7 mouse cellular contexts compared by ENCODE assay signal in the genomic region with DNA sequence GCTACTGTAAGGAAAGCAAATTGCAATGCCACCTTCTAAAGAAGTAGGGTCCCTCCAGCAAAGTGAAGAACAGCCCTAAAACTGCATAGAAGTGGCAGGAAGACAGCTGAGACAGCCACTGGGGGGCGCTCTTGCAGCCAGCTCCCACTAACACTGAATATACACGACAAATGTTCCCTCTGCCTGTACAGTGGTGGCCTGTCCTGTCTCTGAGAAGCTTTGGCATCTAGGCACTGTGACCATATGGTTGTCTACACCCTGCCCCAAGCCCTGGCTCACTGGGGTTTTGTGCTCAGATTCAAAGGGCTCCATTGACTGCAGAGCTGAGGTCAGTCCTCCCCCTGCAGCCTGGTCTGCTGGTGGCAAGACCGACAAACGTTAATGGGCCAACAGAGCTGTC. TPM values are rescaled to one million over a fixed set of nuclear protein-coding genes. Genes with fewer than 3 reads are reported as not detected.
DNase-seq lines count a peak whose midpoint lies in the region; ATAC-seq and TF ChIP-seq lines count a peak whose summit lies in the region.

No protein-coding gene starts in this region.

- H3K9ac ChIP-seq in heart, embryonic 14.5 days (ENCODE audit: low read length) = no peak overlapping the region; the same call in 1 of the 2 replicates

- peak; percentile 73 for TF ChIP-seq CTCF in C2C12 (IDR thresholded peaks at IDR 0.05; ENCODE audit: control insufficient read depth, insufficient read depth, insufficient read length)

- H3K4me1 ChIP-seq in heart, embryonic 14.5 days (ENCODE audit: control insufficient read depth in 2 of 2, insufficient read depth in 2 of 2, low read length in 2 of 2) = peaks cover 47 to 55% of the 10 kb centered on the region in 2 experiments

- no peaks in the 10 kb centered on the region for H3K9me3 ChIP-seq in heart, embryonic 14.5 days (ENCODE audit: control insufficient read depth, low read length)

- ATAC-seq in heart, embryonic 14.5 days (ENCODE audit: insufficient number of reproducible peaks, insufficient read depth, low FRiP score, low read depth) = no peak

- H3K79me3 ChIP-seq in C2C12 (ENCODE audit: low read depth) = no peaks in the 10 kb centered on the region

- H3K4me2 ChIP-seq in heart, embryonic 14.5 days (ENCODE audit: low read length) = no peak overlapping the region

- H3K36me3 ChIP-seq in C2C12 (ENCODE audit: control insufficient read depth, insufficient read depth) = no peaks in the 10 kb centered on the region
- H3K36me3 ChIP-seq in heart, embryonic 14.5 days (ENCODE audit: control insufficient read depth, insufficient read depth, low read length) = peaks cover 14% of the 10 kb centered on the region

- H3ac ChIP-seq in C2C12 (ENCODE audit: control insufficient read depth, insufficient read length, low read depth) = peak overlapping the region; percentile 22

- peak overlapping the region; percentile 40 to 99; a peak in 3 of 4 replicates for H3K27ac ChIP-seq in heart, embryonic 14.5 days (replicated peaks in 1 of 2; ENCODE audit: control insufficient read depth in 1 of 2, insufficient read depth in 1 of 2, low read depth in 2 of 2, low read length in 2 of 2)

- H3K79me2 ChIP-seq in C2C12 (ENCODE audit: control insufficient read depth, insufficient read depth) = no peaks in the 10 kb centered on the region

- WGBS in heart, embryonic 14.5 days = 15% methylated on average over 4 of the region's 4 CpGs

- DNase-seq in 416B (ENCODE audit: low read depth) = peak; percentile 57
- DNase-seq in cerebellum, adult 8-10 months = peak; percentile 69
- DNase-seq in layer of hippocampus, postnatal 14 days (ENCODE audit: low spot score in 2 of 2) = peak; percentile 36 to 60
- peak; percentile 59 for DNase-seq in lung, postnatal 36 days
- DNase-seq in spleen, postnatal 36 days (ENCODE audit: low spot score in 2 of 2) = peak; percentile 52 to 57

- no peak overlapping the region for H3K4me3 ChIP-seq in C2C12 (ENCODE audit: insufficient read depth, poor library complexity, severe bottlenecking)
- no peak overlapping the region for H3K4me3 ChIP-seq in heart, embryonic 14.5 days (ENCODE audit: control insufficient read depth in 1 of 2, insufficient read depth in 1 of 2, low read depth in 1 of 2, low read length in 2 of 2)

- no peaks in the 10 kb centered on the region for H3K27me3 ChIP-seq in C2C12 (ENCODE audit: control insufficient read depth, insufficient read depth, insufficient read length)
- H3K27me3 ChIP-seq in heart, embryonic 14.5 days (ENCODE audit: control insufficient read depth, insufficient read depth, low read length) = no peaks in the 10 kb centered on the region

TF ChIP-seq in C2C12, 6 proteins besides CTCF, POLR2A, EP300 and RAD21:
- TF ChIP-seq FOSL1 (IDR thresholded peaks at IDR 0.05; ENCODE audit: insufficient read depth, low read length, poor library complexity, severe bottlenecking) (no peak), USF1 (IDR thresholded peaks at IDR 0.05; ENCODE audit: low read depth) (no peak), CEBPB (IDR thresholded peaks at IDR 0.05; ENCODE audit: low read depth) (no peak)

RNA-seq across cellular contexts. Expression of a gene that starts 0.9 kb away (rescaled TPM):
- 0.53 TPM for polyA plus RNA-seq in C2C12 (2012; fragmentation: generic; extraction: Trizol)
- polyA plus RNA-seq in heart, embryonic 14.5 days (2014; fragmentation: Nextera tagmentation; extraction: Ambion mirVana) = 48.5 and 51.5 TPM in 2 replicates
- total RNA-seq in layer of hippocampus, postnatal 14 days (2021) = 1 to 10 TPM in 1 of 2 experiments, under 1 TPM in 1; 0.67 to 2.0 TPM

RNA-seq across cellular contexts. Expression of a gene that starts 12.9 kb away (rescaled TPM):
- 0.28 TPM for polyA plus RNA-seq in C2C12 (2012; fragmentation: generic; extraction: Trizol)
- 1.0 and 2.1 TPM in 2 replicates for polyA plus RNA-seq in heart, embryonic 14.5 days (2014; fragmentation: Nextera tagmentation; extraction: Ambion mirVana)
- total RNA-seq in layer of hippocampus, postnatal 14 days (2021) = not detected

RNA-seq across cellular contexts. Expression of a gene that starts 34.2 kb away (rescaled TPM):
- 77.6 TPM for polyA plus RNA-seq in C2C12 (2012; fragmentation: generic; extraction: Trizol)
- 20.1 and 22.9 TPM in 2 replicates for polyA plus RNA-seq in heart, embryonic 14.5 days (2014; fragmentation: Nextera tagmentation; extraction: Ambion mirVana)
- total RNA-seq in layer of hippocampus, postnatal 14 days (2021) = 10 to 100 TPM; 39.2 to 50.4 TPM

RNA-seq across cellular contexts. Expression of a gene that starts 34.4 kb away (rescaled TPM):
- 7.6 TPM for polyA plus RNA-seq in C2C12 (2012; fragmentation: generic; extraction: Trizol)
- 8.2 and 9.6 TPM in 2 replicates for polyA plus RNA-seq in heart, embryonic 14.5 days (2014; fragmentation: Nextera tagmentation; extraction: Ambion mirVana)
- total RNA-seq in layer of hippocampus, postnatal 14 days (2021) = 10 to 100 TPM; 23.2 to 25.7 TPM

RNA-seq across cellular contexts. Expression of a gene that starts 40.7 kb away (rescaled TPM):
- not detected for polyA plus RNA-seq in C2C12 (2012; fragmentation: generic; extraction: Trizol)
- 0.09 and 0.22 TPM in 2 replicates for polyA plus RNA-seq in heart, embryonic 14.5 days (2014; fragmentation: Nextera tagmentation; extraction: Ambion mirVana)
- total RNA-seq in layer of hippocampus, postnatal 14 days (2021) = under 1 TPM; 0.35 to 0.36 TPM

Comparison
In these comparisons a context has a peak if more than half of its experiments do, and no peak if none do; other contexts are left out.
1. RNA of a gene that starts 0.9 kb away (polyA plus RNA-seq): 48.5 to 51.5 TPM in heart, embryonic 14.5 days; 0.53 TPM in C2C12 (single experiment); every median in the first group is over 10 times any median in the second.
2. Peak in every context shown above with its lines, with median percentiles within 50 percentile points of each other: DNase-seq.